Mouse (Mus musculus) macrophage (primary cell): ENCODE measurements around the gene Rnf146. TPM values are rescaled to one million over a fixed set of nuclear protein-coding genes. Genes with fewer than 3 reads are reported as not detected.
A peak's percentile ranks its signal among the peaks of the same experiment; 100 is the strongest.

Experiments used
- H3K27ac ChIP-seq: fragments of 350-480 bp; formaldehyde crosslinking; 2 replicates; pipeline ENCODE4 v1.9.0; 2021
- H3K36me3 ChIP-seq: fragments of 350-480 bp; formaldehyde crosslinking; 2 replicates; pipeline ENCODE4 v1.9.0; 2021; ENCODE audit errors: inconsistent target
- H3K4me3 ChIP-seq: fragments of 350-480 bp; formaldehyde crosslinking; 2 replicates; pipeline ENCODE4 v1.9.0; 2021; ENCODE audit errors: inconsistent target
- H3K79me2 ChIP-seq: fragments of 350-480 bp; formaldehyde crosslinking; 2 replicates; pipeline ENCODE4 v1.9.0; 2021; ENCODE audit errors: inconsistent target
- WGBS: methylation state at CpG from one replicate; pipeline ENCODE4 v1.1.7; 2026; ENCODE audit warnings: inconsistent platforms; ENCODE audit not compliant: missing documents; 5-methylcytosine and 5-hydroxymethylcytosine counted together
- polyA plus RNA-seq: library from polyadenylated mRNA; stranded (reverse); fragments of 250-400 nt; gene quantifications from 3 replicates; pipeline ENCODE4 v1.2.4, GENCODE M21; 2018; ENCODE audit warnings: inconsistent platforms

Rnf146 gene
- polyA plus RNA-seq, 1 experiment from 2014 or later: 33.7 TPM

GRCm38 (mm10) chr10:29324817-29325216, 37.4 kb downstream of the Rnf146 start:
- no peaks in the 10 kb centered on the region for H3K79me2 ChIP-seq
- 100% methylated on average over 2 of the region's 2 CpGs for WGBS
- H3K4me3 ChIP-seq: no peak overlapping the region
- H3K36me3 ChIP-seq: no peaks in the 10 kb centered on the region
- no peak overlapping the region for H3K27ac ChIP-seq

- Histone ChIP-seq H3K27ac (no peak overlapping the region), H3K79me2 (no peaks in the 10 kb centered on the region), H3K4me3 (peak overlapping the region; percentile 52), H3K36me3 (no peaks in the 10 kb centered on the region)
- 12% methylated on average over 5 of the region's 5 CpGs for WGBS
Observed at GRCm38 (mm10) chr10:29313905-29314304, 48.3 kb downstream of the Rnf146 start.

- H3K36me3 ChIP-seq: no peaks in the 10 kb centered on the region
- H3K27ac ChIP-seq: peak within 1 kb of the TSS; percentile 73
- no peaks in the 10 kb centered on the region for H3K79me2 ChIP-seq
- WGBS: under 1% methylated on average over 49 of the region's 49 CpGs
- H3K4me3 ChIP-seq: peak within 1 kb of the TSS; percentile 69
Observed at GRCm38 (mm10) chr10:29313064-29313638, 49.1 kb downstream of the Rnf146 start, which contains the start of gene Echdc1. Gene Echdc1, plus strand, starts transcription at chr10:29313166.

GRCm38 (mm10) chr10:29311480-29312219, 50.6 kb downstream of the Rnf146 start:
- Histone ChIP-seq H3K4me3 (no peak overlapping the region; the same call in 1 of the 2 replicates), H3K36me3 (no peaks in the 10 kb centered on the region), H3K27ac (no peak overlapping the region), H3K79me2 (no peaks in the 10 kb centered on the region)
- WGBS: 84% methylated on average over 4 of the region's 4 CpGs

- Histone ChIP-seq H3K79me2 (no peaks in the 10 kb centered on the region), H3K27ac (no peak overlapping the region), H3K36me3 (no peaks in the 10 kb centered on the region), H3K4me3 (no peak overlapping the region)
- 94% methylated on average over 4 of the region's 4 CpGs for WGBS
Observed at GRCm38 (mm10) chr10:29302230-29302629, 60.0 kb downstream of the Rnf146 start.

Other genes starting within 250 kb of the Rnf146 start
- not detected in 3 replicates for gene Soga3, start 218.6 kb downstream of the Rnf146 start, polyA plus RNA-seq
- gene Gm49353, start 163.5 kb downstream of the Rnf146 start, polyA plus RNA-seq: not detected in 3 replicates
- not detected in 3 replicates for gene 9330159F19Rik, start 150.8 kb downstream of the Rnf146 start, polyA plus RNA-seq
- gene Echdc1, start 49.3 kb downstream of the Rnf146 start, polyA plus RNA-seq: 15.5 to 19.7 TPM (median 16.2 TPM) in 3 replicates
- not detected in 3 replicates for gene Rspo3, start 173.4 kb upstream of the Rnf146 start, polyA plus RNA-seq